Mouse (Mus musculus) heart, embryonic 11.5 days (tissue): ENCODE measurements around the gene Catsperd. TPM values are rescaled to one million over a fixed set of nuclear protein-coding genes. Genes with fewer than 3 reads are reported as not detected.
A peak's percentile ranks its signal among the peaks of the same experiment; 100 is the strongest.

ENCODE experiments used
- ATAC-seq: fragments of 200-750 bp; cut with Nextera tagmentation; replicated peaks from 2 replicates; pipeline ENCODE4 v1.8.0; 2017; ENCODE audit warnings: moderate library complexity; ENCODE audit not compliant: insufficient number of reproducible peaks, low FRiP score, low TSS enrichment
- H3K27ac ChIP-seq: fragments of 300-500 bp; sonication (generic); 2 replicates; pipeline ENCODE4 v1.5.1; 2014; ENCODE audit warnings: mild to moderate bottlenecking, low read depth, low read length
- H3K27me3 ChIP-seq: fragments of 300-500 bp; sonication (generic); 2 replicates; pipeline ENCODE4 v1.6.1; 2014; ENCODE audit warnings: mild to moderate bottlenecking, low read length, mixed read lengths; ENCODE audit not compliant: control insufficient read depth, insufficient read depth
- H3K36me3 ChIP-seq: fragments of 300-500 bp; sonication (generic); 2 replicates; pipeline ENCODE4 v1.6.1; 2014; ENCODE audit warnings: mild to moderate bottlenecking, low read length, moderate library complexity, mixed read lengths; ENCODE audit not compliant: control insufficient read depth, insufficient read depth
- H3K4me1 ChIP-seq: fragments of 300-500 bp; sonication (generic); 2 replicates; pipeline ENCODE4 v1.6.1; 2014; ENCODE audit warnings: low read length; ENCODE audit not compliant: control insufficient read depth, insufficient read depth
- H3K4me2 ChIP-seq: fragments of 300-500 bp; sonication (generic); 2 replicates; pipeline ENCODE4 v1.6.1; 2014; ENCODE audit warnings: mild to moderate bottlenecking, moderate library complexity
- H3K4me3 ChIP-seq: fragments of 300-500 bp; sonication (generic); 2 replicates; pipeline ENCODE4 v1.5.1; 2014; ENCODE audit warnings: low read depth, low read length
- H3K9ac ChIP-seq: fragments of 300-500 bp; sonication (generic); 2 replicates; pipeline ENCODE4 v1.6.1; 2014; ENCODE audit warnings: mild to moderate bottlenecking, low read depth, low read length, moderate library complexity
- H3K9me3 ChIP-seq: fragments of 300-500 bp; sonication (generic); replicated peaks from 2 replicates; pipeline ENCODE4 v1.6.1; 2016; ENCODE audit warnings: low read length; ENCODE audit not compliant: control insufficient read depth
- WGBS: fragments of 180-500 bp; shearing (Covaris S2); extraction: QIAGEN DNeasy Blood & Tissue Kit; methylation state at CpG from one replicate; pipeline ENCODE4 v1.1.7; 2014; ENCODE audit not compliant: insufficient replicate concordance; 5-methylcytosine and 5-hydroxymethylcytosine counted together
- polyA plus RNA-seq: library from polyadenylated mRNA; unstranded; fragments of >200 nt; fragmentation: Nextera tagmentation; extraction: Ambion mirVana; gene quantifications from 2 replicates; pipeline ENCODE4 v1.2.1, GENCODE M21; 2014

Gene Catsperd
- polyA plus RNA-seq, 1 experiment from 2014 or later: 0.42 TPM

- H3K4me1 ChIP-seq: peaks cover 9% of the 10 kb centered on the region
- H3K4me2 ChIP-seq: peak overlapping the region; percentile 56
- 0 out of 2 replicates have a peak, but pooled peaks have one; percentile 23 for ATAC-seq
- no peak overlapping the region for H3K27ac ChIP-seq
- no peaks in the 10 kb centered on the region for H3K36me3 ChIP-seq
- peak overlapping the region; percentile 21 for H3K4me3 ChIP-seq
- no peaks in the 10 kb centered on the region for H3K9me3 ChIP-seq
- peak overlapping the region; percentile 63; the same call in 1 of the 2 replicates for H3K9ac ChIP-seq
- no peaks in the 10 kb centered on the region for H3K27me3 ChIP-seq
- WGBS: 8% methylated on average over 10 of the region's 10 CpGs
Observed at GRCm38 (mm10) chr17:56664333-56664732, 36.4 kb downstream of the Catsperd start.

GRCm38 (mm10) chr17:56666384-56666783, 38.4 kb downstream of the Catsperd start:
- Histone ChIP-seq H3K27ac (no peak overlapping the region), H3K4me2 (no peak overlapping the region), H3K4me3 (no peak overlapping the region), H3K36me3 (no peaks in the 10 kb centered on the region), H3K4me1 (peaks cover 9% of the 10 kb centered on the region), H3K9ac (no peak overlapping the region), H3K9me3 (no peaks in the 10 kb centered on the region), H3K27me3 (no peaks in the 10 kb centered on the region)
- 88% methylated on average over 4 of the region's 4 CpGs for WGBS
- no peak for ATAC-seq

DNA sequence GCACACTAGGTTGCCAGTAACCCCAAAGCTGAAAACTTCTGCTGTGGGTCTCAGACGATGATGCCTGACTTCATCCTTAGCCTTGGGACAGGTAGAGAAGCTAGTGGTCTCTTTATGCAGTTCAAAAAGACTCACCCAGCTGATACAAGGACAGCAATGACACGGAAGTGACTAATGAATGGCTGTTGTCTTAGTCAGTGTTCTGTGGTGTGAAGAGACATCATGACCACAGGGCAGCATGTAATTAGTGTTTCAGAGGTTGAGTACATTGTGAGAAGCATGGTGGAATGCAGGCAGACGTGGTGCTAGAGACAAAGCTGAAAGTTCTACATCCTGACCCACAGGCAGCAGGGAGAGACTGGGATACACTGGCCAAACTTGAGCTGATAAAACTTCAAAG, 39.6 kb downstream of the Catsperd start:
- WGBS: 62% methylated on average over 3 of the region's 3 CpGs
- H3K9me3 ChIP-seq: no peaks in the 10 kb centered on the region
- peaks cover 12% of the 10 kb centered on the region for H3K4me1 ChIP-seq
- ATAC-seq: no peak
- no peaks in the 10 kb centered on the region for H3K36me3 ChIP-seq
- no peak overlapping the region for H3K4me3 ChIP-seq
- no peak overlapping the region for H3K9ac ChIP-seq
- H3K4me2 ChIP-seq: no peak overlapping the region
- no peaks in the 10 kb centered on the region for H3K27me3 ChIP-seq
- no peak overlapping the region for H3K27ac ChIP-seq

DNA sequence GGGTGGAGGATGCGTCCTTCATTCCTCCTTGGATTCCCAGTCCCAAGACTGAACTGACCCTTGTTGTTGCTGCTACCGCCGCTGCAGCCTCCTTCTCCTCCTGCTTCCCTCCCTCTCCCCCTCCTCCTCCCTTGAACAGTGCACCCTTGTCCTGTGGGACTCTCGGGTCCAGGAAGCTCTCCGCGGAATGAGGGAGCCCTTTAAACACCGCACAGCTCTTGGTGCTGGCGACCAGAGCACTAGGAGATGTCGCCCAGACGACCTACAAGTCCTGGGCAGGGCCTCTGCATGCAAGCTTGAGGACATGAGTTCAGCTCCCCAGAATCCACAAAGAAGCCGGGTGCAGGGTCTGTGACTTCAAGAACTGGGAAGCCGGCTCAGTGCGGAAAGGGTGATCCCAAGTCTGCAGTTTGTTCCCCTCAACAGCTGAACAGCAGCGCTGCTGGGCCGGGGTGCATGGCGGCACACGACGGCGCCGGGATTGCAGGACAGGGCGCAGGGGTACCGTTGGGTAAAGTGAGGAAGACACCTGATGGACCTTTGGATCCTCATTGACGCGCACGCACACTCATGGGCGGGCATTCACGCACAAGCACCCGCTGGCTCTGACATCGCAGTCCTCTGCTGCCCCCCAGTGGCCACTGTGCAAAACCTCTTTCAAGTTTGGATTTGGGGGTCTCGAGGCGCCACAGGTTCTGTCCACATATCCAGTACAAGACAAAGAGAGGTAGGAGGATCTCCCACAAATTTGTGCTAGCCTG, 40.6 kb downstream of the Catsperd start:
- Histone ChIP-seq H3K9ac (peak overlapping the region; percentile 64), H3K36me3 (no peaks in the 10 kb centered on the region), H3K4me3 (peak overlapping the region; percentile 47), H3K4me2 (peak overlapping the region; percentile 87), H3K27ac (no peak overlapping the region), H3K9me3 (no peaks in the 10 kb centered on the region), H3K4me1 (peaks cover 12% of the 10 kb centered on the region), H3K27me3 (no peaks in the 10 kb centered on the region)
- no peak; the same call in 1 of the 2 replicates for ATAC-seq
- 5% methylated on average over 31 of the region's 31 CpGs for WGBS

- no peak overlapping the region for H3K4me3 ChIP-seq
- H3K4me1 ChIP-seq: peaks cover 9% of the 10 kb centered on the region
- no peaks in the 10 kb centered on the region for H3K27me3 ChIP-seq
- WGBS: 82% methylated on average over 8 of the region's 8 CpGs
- ATAC-seq: no peak
- no peaks in the 10 kb centered on the region for H3K9me3 ChIP-seq
- H3K36me3 ChIP-seq: no peaks in the 10 kb centered on the region
- no peak overlapping the region for H3K27ac ChIP-seq
- H3K9ac ChIP-seq: no peak overlapping the region
- H3K4me2 ChIP-seq: no peak overlapping the region
Observed at GRCm38 (mm10) chr17:56669766-56670165, 41.8 kb downstream of the Catsperd start.

GRCm38 (mm10) chr17:56672941-56673646, 45.2 kb downstream of the Catsperd start, which contains the start of gene Ranbp3:
TSS of gene Ranbp3 (plus strand) at chr17:56673294.
- peak within 1 kb of the TSS; percentile 76 for H3K4me2 ChIP-seq
- ATAC-seq: peak; percentile 89
- H3K36me3 ChIP-seq: peaks cover 9% of the 10 kb centered on the region

DNA sequence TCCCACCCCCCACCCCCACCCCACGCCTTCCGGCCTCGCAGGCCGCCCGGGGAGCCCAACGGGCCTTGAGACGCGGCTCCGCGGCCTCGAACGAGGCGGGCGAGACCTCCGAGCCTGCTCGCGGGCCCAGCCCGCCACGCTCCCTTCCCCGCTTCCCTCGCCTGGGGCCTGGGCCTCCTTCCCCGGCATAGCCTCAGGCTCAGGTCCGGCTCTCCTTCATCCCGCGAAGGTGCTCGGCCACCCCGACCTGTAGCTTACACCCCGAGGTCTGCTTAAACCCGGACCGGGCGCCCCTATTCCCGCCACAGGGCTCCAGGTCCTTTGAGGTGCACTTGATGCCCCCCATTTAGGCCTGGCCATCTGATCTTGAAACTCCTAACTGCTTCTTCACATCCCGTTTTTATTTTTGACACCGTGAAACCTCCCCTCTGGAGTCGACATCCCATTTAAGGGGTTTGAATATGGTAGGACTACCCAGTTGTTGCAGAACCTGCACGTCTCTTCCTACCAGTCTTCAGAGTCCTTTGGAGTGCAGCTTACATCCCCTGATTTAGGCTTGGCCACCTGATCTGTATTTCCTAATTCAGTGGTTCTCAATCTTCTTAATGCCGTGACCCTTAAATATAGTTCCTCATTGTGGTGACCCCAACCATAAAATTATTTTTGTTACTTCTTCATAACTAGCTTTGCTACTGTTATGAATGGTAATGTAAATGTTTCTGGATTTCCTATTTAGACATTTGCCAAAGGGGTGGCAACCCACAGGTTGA, 45.9 kb downstream of the Catsperd start:
- H3K36me3 ChIP-seq: peaks cover 9% of the 10 kb centered on the region
- H3K27me3 ChIP-seq: no peaks in the 10 kb centered on the region
- ATAC-seq: no peak
- peaks cover 16% of the 10 kb centered on the region for H3K4me1 ChIP-seq
- H3K9me3 ChIP-seq: no peaks in the 10 kb centered on the region
- H3K27ac ChIP-seq: peak overlapping the region; percentile 85
- H3K9ac ChIP-seq: peak overlapping the region; percentile 98
- 1% methylated on average over 37 of the region's 37 CpGs for WGBS
- peak overlapping the region; percentile 91 for H3K4me3 ChIP-seq
- peak overlapping the region; percentile 76 for H3K4me2 ChIP-seq

More at GRCm38 (mm10) chr17:56672941-56673646, 45.2 kb downstream of the Catsperd start, which contains the start of gene Ranbp3:
- H3K27me3 ChIP-seq: no peaks in the 10 kb centered on the region
- peak within 1 kb of the TSS; percentile 91 for H3K4me3 ChIP-seq
- peak within 1 kb of the TSS; percentile 85 for H3K27ac ChIP-seq
- H3K9me3 ChIP-seq: no peaks in the 10 kb centered on the region
- under 1% methylated on average over 62 of the region's 66 CpGs for WGBS
- H3K9ac ChIP-seq: peak within 1 kb of the TSS; percentile 98
- H3K4me1 ChIP-seq: peaks cover 16% of the 10 kb centered on the region

- Histone ChIP-seq H3K4me2 (no peak overlapping the region), H3K27me3 (no peaks in the 10 kb centered on the region), H3K9ac (no peak overlapping the region), H3K4me3 (no peak overlapping the region), H3K27ac (no peak overlapping the region), H3K4me1 (peaks cover 16% of the 10 kb centered on the region), H3K36me3 (peaks cover 17% of the 10 kb centered on the region), H3K9me3 (no peaks in the 10 kb centered on the region)
- ATAC-seq: no peak
- 62% methylated on average over 4 of the region's 4 CpGs for WGBS
Observed at GRCm38 (mm10) chr17:56681791-56682190, 53.8 kb downstream of the Catsperd start.
